Mouse (Mus musculus): ENCODE measurements around the gene Gm7694.

Gm7694 gene

GRCm38 (mm10) chr1:170282415-170283129 lies 23.6 kb downstream of the Gm7694 start:
- no peak for DNase-seq (ENCODE audit: low read depth, low spot score)

DNA sequence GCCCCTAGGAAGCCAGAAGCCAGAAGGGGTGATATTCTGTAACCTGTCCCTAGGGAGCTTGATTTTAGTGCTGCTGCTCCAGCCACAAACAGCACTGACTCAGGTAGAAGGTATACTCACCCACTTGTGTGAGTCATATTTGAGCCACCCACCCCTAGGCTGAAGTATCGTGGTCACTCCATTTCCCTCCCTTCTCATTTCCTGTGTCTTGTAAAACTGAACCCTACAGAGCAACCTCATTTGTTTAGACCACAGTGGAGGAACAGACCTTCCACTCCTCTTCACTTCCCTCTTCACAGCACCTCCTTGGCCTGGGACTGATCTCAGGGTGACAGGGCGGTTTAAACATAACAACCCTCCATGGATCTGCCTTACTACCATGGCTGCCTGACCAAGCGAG lies 29.1 kb downstream of the Gm7694 start, which contains the start of gene Sh2d1b1:
Gene Sh2d1b1 (plus strand): TSS at position 305 of the 400 bp plus-strand sequence.
- no peak for DNase-seq (ENCODE audit: low read depth, low spot score)

- DNase-seq (ENCODE audit: low read depth, low spot score), result no peak
These were observed 32.9 kb downstream of the Gm7694 start for GRCm38 (mm10) chr1:170273252-170273651.

DNA sequence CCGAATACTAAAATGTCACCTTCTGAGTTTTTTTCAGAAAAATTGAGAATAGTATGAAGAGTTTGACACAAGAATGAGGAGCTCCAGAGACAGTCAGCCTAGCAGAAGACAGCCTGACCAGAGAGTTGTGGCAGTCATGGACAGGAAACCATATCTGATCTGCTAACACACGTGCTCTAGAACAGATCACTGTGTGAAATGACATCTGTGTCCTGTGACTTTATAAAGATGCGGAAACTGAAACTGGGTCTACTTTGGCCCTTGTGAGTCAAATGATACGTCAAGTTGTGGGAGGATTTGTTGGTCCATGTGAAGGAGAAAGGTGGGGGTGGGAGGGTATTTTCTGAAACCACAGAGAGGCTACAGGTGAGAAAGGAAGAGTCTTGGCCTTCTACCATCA lies 35.4 kb downstream of the Gm7694 start:
- DNase-seq (ENCODE audit: low read depth, low spot score), result no peak

GRCm38 (mm10) chr1:170270281-170270680 lies 35.9 kb downstream of the Gm7694 start:
- no peak for DNase-seq (ENCODE audit: low read depth, low spot score)

DNA sequence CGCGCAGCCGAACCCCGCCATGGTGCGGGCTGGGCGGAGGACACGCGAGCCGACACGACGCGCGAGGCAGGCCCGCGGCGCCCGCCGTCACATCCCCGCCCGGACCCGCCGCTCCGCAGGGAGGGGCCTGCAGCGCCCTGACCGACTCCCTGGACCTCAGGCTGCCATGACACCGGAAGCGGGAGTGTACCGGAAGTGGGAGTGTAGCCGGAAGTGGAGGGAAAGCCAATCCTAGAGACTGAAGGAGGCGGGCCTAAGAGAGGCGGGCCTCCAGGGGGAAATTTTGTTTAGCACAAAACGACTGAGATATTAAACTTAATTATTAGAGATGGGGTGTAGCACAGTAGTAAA lies 50.6 kb downstream of the Gm7694 start:
- DNase-seq (ENCODE audit: low read depth, low spot score), result peak; percentile 84

- no peak for DNase-seq (ENCODE audit: low read depth, low spot score)
These were observed 51.1 kb downstream of the Gm7694 start for GRCm38 (mm10) chr1:170254893-170255559.

Data from retina, postnatal 7 days (tissue).